Mouse (Mus musculus) CH12.LX (cell line): ENCODE measurements around the gene Pik3ca.

Source experiments
- CHD2 ChIP-seq: IDR thresholded peaks from 2 replicates; pipeline ENCODE4 v1.6.1; 2011; ENCODE audit warnings: low read length, improper control_type of control experiment
- CTCF ChIP-seq, 2 experiments: IDR thresholded peaks in 1 of 2; conservative IDR thresholded peaks in 1 of 2; 2 replicates each; pipeline ENCODE4 v1.5.1; 2011 to 2012; ENCODE audit warnings: low read depth in 2 of 2, low read length in 2 of 2, improper control_type of control experiment in 1 of 2, inconsistent platforms in 1 of 2, mild to moderate bottlenecking in 1 of 2, moderate library complexity in 1 of 2
- EP300 ChIP-seq: IDR thresholded peaks from 2 replicates; pipeline ENCODE4 v1.6.1; 2011; ENCODE audit warnings: low read length, improper control_type of control experiment
- GABPA ChIP-seq: IDR thresholded peaks from 2 replicates; pipeline ENCODE4 v1.6.1; 2012; ENCODE audit warnings: low read depth, low read length, improper control_type of control experiment, inconsistent platforms; ENCODE audit not compliant: insufficient replicate concordance
- KAT2A ChIP-seq: IDR thresholded peaks from 2 replicates; pipeline ENCODE4 v1.6.1; 2012; ENCODE audit warnings: low read length, improper control_type of control experiment, inconsistent platforms; ENCODE audit not compliant: insufficient replicate concordance
- MAZ ChIP-seq: IDR thresholded peaks from 2 replicates; pipeline ENCODE4 v1.6.1; 2012; ENCODE audit warnings: low read depth, mild to moderate bottlenecking, inconsistent platforms, low read length, improper control_type of control experiment, moderate library complexity
- NELFE ChIP-seq: IDR thresholded peaks from 2 replicates; pipeline ENCODE4 v1.6.1; 2011; ENCODE audit warnings: low read depth, low read length, improper control_type of control experiment
- POLR2A ChIP-seq: IDR thresholded peaks from 2 replicates; pipeline ENCODE4 v1.6.1; 2011; ENCODE audit warnings: low read depth, mild to moderate bottlenecking, improper control_type of control experiment, low read length
- POLR2AphosphoS2 ChIP-seq: IDR thresholded peaks from 2 replicates; pipeline ENCODE4 v1.6.1; 2011; ENCODE audit warnings: low read depth, low read length, improper control_type of control experiment
- SIN3A ChIP-seq: IDR thresholded peaks from 2 replicates; pipeline ENCODE4 v1.6.1; 2012; ENCODE audit warnings: low read length, improper control_type of control experiment, inconsistent platforms
- TCF12 ChIP-seq: IDR thresholded peaks from 2 replicates; pipeline ENCODE4 v1.6.1; 2014; ENCODE audit warnings: low read depth, mild to moderate bottlenecking, inconsistent platforms, low read length, improper control_type of control experiment
- UBTF ChIP-seq: IDR thresholded peaks from 2 replicates; pipeline ENCODE4 v1.6.1; 2012; ENCODE audit warnings: low read depth, mild to moderate bottlenecking, inconsistent platforms, low read length, improper control_type of control experiment, moderate library complexity
- USF1 ChIP-seq: IDR thresholded peaks from 2 replicates; pipeline ENCODE4 v1.6.1; 2014; ENCODE audit warnings: low read depth, mild to moderate bottlenecking, inconsistent platforms, low read length, improper control_type of control experiment
- ZKSCAN1 ChIP-seq: IDR thresholded peaks from 2 replicates; pipeline ENCODE4 v1.6.1; 2012; ENCODE audit warnings: low read depth, inconsistent platforms, low read length, improper control_type of control experiment, borderline replicate concordance

- TF ChIP-seq EP300: no peak
- TF ChIP-seq POLR2AphosphoS2: no peak
- TF ChIP-seq ZKSCAN1: no peak
- TF ChIP-seq CTCF (conservative IDR thresholded peaks at IDR 0.05 in 1 of 2, IDR thresholded peaks at IDR 0.05 in 1 of 2; ENCODE audit: low read depth in 2 of 2, low read length in 2 of 2): peak; percentile 63 to 84
- TF ChIP-seq GABPA: no peak
- TF ChIP-seq NELFE: peak; percentile 84
- TF ChIP-seq UBTF: peak; percentile 83; the same call in 1 of the 2 replicates
- no peak for TF ChIP-seq CHD2
- no peak for TF ChIP-seq MAZ
- peak; percentile 72; the same call in 1 of the 2 replicates for TF ChIP-seq POLR2A
- 0 out of 2 replicates have a peak, but pooled peaks have one; percentile 28 for TF ChIP-seq SIN3A
- TF ChIP-seq KAT2A: no peak
- no peak for TF ChIP-seq USF1
- peak; percentile 70 for TF ChIP-seq TCF12
These were observed 113.1 kb downstream of the Pik3ca start for GRCm38 (mm10) chr3:32510375-32511190.
